Mouse (Mus musculus) left cerebral cortex, adult 9 months (tissue): ENCODE measurements at regions not wholly inside any gene's neighbourhood (a gene's known extent, or its start where the extent isn't known, plus 50 kb on each side); places are given as distances from the start of the nearest gene placed in this dataset.

Source experiments
- DNase-seq, 2 experiments: peaks; one replicate each; pipeline ENCODE4 v3.0.0; 2022; ENCODE audit warnings: low spot score in 2 of 2

GRCm38 (mm10) chr2:57772315-57772714, 225.4 kb upstream of the Galnt5 start:
- DNase-seq: no peak

DNA sequence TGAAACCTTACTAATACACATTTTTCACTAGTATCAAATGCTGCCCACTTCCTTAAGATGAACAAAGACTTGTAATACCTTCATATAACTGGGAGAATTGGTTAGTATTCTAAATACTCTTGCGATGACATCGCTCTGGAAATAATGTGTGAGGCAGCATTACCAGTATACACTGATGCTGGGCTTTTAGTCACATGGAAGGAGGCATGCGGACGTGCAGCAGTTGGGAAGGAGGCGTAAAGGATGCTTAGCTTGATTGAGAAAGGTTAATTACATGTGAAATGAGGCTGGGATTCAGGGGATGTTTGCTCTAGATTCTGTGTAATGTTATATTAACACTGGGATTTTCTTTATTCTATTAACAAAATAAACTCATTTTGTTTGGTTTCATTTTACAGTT, 221.5 kb upstream of the Galnt5 start:
- no peak for DNase-seq

- DNase-seq: no peak
Observed at GRCm38 (mm10) chr2:57780836-57781235, 216.8 kb upstream of the Galnt5 start.

GRCm38 (mm10) chr2:57793519-57794296, 204.0 kb upstream of the Galnt5 start:
- no peak for DNase-seq

GRCm38 (mm10) chr2:57799279-57799678, 198.4 kb upstream of the Galnt5 start:
- DNase-seq: no peak

DNA sequence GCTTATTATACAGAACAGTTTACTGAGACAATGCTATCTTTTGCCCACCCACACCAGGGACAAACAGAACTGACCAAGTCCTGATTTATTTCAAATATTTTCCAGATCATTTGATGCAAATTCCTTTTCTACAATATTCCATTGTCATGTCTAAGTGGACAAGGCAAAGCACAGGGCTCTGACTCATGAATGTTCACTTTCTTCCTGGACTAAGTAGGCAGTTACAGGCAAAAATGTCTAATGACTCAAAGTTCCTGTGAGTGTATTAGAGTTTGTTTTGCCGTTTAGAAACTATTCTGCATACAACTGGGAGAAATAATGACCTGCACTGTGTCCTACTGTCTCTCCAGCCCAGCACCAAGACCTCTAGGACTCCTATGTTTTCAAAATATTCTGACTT, 189.8 kb upstream of the Galnt5 start:
- no peak for DNase-seq

DNA sequence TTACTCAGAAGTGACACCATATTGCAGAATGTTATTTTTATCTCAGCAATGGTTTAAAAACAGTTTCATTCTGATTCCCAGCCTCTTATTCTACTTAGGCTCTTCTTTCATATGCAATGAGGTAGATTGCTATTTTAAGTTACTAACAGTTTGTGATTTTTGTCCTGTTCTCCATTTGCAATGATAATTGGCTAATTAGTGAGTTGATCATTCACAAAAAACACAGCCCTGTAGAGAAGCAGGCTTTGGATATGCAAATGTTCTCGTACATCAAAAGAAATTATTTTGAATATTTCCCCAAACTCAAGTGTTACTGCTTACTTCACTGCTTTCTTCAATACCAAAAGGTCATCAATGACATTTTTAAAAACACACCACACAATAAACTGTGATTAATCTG, 184.7 kb upstream of the Galnt5 start:
- DNase-seq: peak in 1 of 2 experiments; percentile 2

DNA sequence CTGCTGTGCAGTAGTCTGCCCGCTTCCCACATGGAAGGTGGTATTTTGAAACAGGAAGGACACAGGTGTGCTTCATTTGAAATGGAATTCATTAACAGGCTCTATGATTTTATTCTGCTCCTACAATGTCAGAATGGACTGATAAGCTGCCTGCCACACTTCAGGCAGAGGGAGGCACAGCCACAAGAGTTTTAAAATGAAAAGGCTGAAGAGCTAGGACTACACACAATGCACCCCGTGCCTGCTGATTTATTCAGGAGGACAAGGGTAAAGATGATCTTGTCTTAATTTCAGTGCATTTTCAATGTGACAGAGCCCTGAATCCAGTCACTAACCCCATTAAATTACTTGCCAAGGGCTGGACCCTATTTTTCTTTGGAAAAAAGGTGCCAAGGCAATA, 177.3 kb upstream of the Galnt5 start:
- DNase-seq: no peak

GRCm38 (mm10) chr2:57820923-57821322, 176.8 kb upstream of the Galnt5 start:
- no peak for DNase-seq

GRCm38 (mm10) chr2:57828284-57828683, 169.4 kb upstream of the Galnt5 start:
- no peak for DNase-seq

- peak in 1 of 2 experiments; percentile 77 for DNase-seq
Observed at GRCm38 (mm10) chr2:57832565-57833355, 164.9 kb upstream of the Galnt5 start.

- no peak for DNase-seq
Observed at GRCm38 (mm10) chr2:57845135-57845534, 152.5 kb upstream of the Galnt5 start.

GRCm38 (mm10) chr2:57847707-57848106, 150.0 kb upstream of the Galnt5 start:
- no peak for DNase-seq

GRCm38 (mm10) chr2:57849338-57850057, 148.2 kb upstream of the Galnt5 start:
- no peak for DNase-seq

- no peak for DNase-seq
Observed at GRCm38 (mm10) chr2:57850058-57850400, 147.7 kb upstream of the Galnt5 start.

- DNase-seq: peak in 1 of 2 experiments; percentile 4
Observed at GRCm38 (mm10) chr2:57856524-57857107, 141.1 kb upstream of the Galnt5 start.

DNA sequence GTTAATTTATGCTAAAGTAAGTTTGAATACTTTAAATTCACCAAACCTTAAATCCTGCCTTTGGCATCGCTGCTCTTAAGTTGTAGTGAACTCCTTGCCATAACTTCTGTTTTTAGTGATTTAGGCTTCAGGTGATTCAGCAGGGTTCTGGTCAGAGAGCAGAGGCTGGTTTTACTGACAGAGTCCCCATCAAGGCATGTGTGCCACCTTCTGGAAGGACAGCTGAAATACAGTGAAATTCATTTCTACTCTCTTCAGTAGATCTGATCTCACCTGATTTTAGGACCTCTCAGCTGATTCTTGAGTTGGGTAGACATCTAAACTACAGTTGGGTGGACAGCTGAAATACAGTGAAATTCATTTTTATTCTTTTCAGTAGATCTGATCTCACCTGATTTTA, 132.4 kb upstream of the Galnt5 start:
- DNase-seq: peak in 1 of 2 experiments; percentile 3

- DNase-seq: peak; percentile 11 to 14
Observed at GRCm38 (mm10) chr2:57868046-57868445, 129.6 kb upstream of the Galnt5 start.

DNA sequence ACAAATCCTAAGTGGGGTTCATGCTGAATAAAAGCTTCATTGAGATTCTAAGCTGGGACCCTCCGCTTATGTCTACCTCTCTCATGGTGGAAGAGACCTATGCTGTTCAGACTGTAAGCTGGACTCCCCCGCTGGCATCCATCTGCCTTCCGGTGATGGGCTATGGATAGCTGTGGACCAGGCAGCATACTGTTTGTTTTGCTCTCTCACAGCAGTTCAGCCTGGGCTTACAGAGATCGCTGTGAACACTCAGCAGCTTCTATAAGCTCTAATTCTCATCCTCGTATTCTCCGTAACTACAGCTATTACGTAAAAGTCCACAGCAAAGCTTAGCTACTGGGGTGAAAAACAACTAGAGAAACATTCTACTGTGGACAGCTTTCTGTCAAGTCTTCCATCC, 97.5 kb upstream of the Galnt5 start:
- no peak for DNase-seq

GRCm38 (mm10) chr2:57900580-57901247, 97.0 kb upstream of the Galnt5 start:
- DNase-seq: peak; percentile 33 to 78

- DNase-seq: peak in 1 of 2 experiments; percentile 69
Observed at GRCm38 (mm10) chr2:57905184-57905583, 92.5 kb upstream of the Galnt5 start.
